Mouse (Mus musculus) thymus, postnatal 4 days (tissue): Measurements from ENCODE around the gene Kdm6b.

Experiments used
- DNase-seq: peaks from one replicate; pipeline ENCODE4 v3.0.0; 2021

Gene Kdm6b

DNA sequence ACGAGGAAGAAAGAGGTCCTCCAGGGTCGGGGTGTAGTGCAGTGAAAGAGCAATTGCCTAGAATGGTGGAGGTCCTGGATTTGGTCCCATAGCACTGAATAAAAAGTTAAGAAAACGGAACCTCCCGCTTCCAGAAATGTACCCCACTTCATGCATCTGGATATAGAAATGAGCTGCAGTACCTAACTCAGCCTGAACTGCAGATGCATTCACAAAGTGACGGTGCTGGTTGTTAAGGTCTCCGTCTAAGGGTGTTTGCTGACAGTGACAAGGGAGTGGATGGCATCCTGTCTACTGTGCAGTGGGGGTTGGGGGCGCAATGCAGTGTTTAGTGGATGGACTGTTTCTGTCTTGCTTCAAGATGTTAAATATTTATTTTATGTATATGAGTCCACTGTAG lies 26.7 kb downstream of the Kdm6b start:
- no peak for DNase-seq

DNA sequence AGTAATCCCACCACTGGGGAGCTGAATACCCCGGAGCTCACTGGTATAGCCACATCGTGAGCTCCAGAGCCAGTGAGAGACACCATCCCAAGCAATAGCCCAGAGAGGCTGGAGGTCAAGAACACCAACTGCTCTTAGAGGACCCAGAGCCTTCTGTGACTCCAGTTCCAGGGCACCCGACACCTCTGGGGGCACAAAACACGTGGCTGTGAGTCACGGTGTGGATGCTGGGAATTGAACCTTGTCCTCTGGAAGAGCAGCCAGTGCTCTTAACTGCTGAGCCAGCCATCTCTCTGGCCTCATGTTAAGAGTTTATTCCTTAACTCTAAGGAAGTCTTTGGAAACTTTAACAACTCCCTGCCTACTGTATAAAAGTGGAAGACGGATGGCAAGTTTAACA lies 28.5 kb downstream of the Kdm6b start:
- no peak for DNase-seq

DNA sequence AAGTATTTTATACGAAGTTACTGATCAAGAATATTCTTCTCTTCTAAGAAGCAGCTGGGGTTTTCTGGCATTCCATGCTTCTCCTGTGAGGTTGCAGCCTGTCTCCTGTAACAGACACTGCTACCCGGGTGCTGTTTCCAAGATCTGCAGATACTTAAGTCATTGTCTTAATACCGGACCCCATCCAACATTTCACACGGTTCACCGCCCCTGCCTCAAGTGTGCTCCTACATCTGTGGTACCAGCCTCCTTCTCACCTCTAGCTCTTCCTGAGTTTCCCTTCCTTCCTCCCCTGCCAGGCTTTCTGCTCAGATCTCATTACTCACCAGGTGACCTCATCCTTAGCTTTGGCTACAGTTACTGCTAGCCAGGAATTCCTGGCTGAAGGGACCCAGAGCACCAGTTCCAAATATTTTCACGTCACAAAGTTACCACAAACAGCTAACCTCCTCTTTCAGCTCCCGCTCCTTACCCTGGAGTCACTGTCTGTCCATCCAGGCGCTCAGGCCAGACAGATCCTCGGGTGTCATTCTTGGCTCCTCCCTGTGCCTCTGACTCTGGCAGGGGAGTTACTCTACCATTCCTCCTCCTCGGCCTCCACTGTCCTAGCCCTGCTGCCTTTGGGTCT lies 30.9 kb downstream of the Kdm6b start:
- DNase-seq: no peak

DNA sequence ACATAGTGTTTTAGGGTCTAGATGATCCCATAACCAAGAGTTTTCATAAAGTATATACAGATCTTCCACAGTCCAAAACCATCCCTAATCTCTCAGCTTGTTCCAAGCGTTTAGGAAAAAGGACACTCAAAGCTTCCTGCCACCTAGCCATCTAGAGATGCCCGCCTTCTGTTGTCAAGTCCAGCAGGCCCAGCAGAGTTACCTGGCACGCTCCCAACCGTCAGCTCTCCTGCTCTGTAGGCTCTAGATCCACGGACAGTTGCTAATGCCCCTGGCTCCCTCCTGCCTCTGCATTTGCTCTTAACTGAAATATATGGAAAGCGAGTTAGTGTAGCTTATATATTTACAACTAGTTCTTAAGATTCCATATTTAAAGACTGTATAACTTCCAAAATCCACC lies 32.1 kb downstream of the Kdm6b start:
- DNase-seq: no peak

DNA sequence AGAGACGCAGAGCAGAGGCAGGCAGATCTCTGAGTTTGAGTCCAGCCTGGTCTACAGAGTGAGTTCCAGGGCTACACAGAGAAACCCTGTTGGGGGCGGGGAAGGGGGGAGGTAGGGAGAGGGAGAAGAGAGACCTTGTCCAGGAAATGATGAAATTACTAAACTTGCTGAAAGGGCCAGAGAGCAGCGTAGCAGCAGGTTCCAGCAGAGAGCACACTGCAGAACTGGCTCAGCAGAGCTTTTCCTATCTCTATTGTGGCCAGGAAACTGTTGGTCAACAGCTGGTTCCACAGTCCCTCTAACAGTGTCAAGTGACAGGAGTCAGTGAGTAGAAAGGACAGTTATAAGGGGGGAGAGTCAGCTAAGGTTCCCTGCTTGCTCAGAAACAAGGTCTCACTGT lies 33.9 kb downstream of the Kdm6b start:
- DNase-seq: no peak

DNA sequence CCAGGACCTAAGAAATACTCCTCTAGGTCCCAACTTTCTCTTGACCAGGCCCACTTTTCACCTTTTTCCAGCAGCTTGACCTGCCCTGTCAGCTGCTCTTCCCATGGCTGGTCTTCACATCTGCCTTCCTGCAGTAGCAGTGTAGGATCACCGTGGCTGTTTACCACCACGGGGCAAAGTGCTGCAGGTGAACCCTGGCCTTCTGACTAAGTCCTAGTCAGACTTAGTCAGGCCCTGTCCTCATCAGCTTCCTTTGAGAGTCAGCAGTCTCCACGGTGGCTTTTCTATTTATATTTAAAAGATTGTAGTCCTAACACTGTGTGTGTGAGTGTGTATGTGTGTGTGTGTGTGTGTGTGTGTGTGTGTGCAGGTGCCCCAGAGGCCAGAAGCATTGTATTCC lies 35.7 kb downstream of the Kdm6b start:
- DNase-seq: no peak

DNA sequence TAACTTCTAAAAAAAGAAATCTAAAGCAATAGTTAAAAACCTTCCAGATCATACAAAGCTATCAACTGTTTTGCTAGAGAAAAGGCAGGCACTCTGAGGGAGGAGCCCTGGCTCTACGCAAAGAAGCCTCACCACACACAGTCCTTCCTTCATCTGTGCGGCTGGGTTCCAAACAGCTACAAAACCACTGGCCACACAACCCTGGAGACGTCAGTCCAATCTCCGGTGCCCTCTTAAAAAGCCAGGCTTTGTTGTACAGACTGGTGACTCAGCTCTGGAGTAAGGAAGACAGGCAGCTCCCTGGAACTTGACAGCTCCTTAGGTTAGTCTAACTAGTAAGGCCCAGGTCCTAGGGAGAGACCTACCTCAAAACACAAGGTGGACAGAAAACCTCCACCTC lies 37.8 kb downstream of the Kdm6b start:
- DNase-seq: no peak

DNA sequence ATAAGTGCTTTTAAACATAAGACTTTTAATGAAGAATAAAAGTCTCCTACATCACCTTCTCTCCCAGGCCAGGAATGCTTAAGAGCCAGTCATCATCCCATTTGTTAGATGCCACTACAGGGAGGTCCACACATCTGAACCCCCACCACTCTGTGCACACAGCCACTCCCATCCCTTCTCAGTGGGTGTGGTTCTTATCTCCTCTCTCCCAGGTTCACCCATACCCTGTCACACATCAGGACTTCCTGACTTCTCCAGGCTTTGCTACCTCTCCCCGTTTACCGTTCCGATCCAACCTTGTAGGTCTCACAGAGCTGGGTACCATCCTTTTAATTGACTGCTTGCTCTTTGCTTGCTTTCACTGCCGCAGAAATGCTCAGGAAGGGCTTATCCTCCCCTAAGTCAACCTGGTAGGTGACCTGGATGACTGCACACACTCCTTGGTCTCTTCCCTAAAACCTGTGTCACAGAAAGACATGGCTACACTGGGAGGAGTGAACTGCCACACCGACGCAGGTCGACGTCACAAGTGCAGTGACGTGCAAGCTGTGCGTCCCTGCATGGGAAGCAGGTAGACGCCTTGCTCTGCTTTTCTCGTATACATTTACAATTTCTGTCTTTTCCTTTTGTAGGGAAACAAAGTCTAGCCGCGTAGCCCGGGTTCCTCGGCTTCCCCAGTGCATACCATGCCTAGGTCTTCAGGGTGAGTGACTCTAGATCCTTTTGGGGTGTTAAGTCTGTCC lies 40.1 kb downstream of the Kdm6b start:
- no peak for DNase-seq

DNA sequence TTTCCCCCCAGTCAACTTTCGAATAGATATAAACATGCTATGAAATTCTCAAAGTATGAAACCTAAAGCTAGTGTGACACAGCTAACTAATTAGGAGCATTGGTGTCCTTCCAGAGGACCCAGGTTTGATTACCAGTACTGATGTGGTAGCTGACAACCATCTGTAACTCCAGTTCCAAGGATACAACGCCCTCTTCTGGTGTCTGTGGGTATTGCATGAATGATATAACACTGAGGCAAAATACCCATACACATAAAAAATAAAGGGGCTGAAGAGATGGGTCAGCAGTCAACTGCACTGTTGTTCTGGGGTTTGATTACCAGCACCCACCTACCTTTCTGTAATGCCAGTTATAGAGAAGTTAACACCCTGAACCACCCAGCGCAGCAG lies 40.7 kb downstream of the Kdm6b start:
- DNase-seq: peak; percentile 32

DNA sequence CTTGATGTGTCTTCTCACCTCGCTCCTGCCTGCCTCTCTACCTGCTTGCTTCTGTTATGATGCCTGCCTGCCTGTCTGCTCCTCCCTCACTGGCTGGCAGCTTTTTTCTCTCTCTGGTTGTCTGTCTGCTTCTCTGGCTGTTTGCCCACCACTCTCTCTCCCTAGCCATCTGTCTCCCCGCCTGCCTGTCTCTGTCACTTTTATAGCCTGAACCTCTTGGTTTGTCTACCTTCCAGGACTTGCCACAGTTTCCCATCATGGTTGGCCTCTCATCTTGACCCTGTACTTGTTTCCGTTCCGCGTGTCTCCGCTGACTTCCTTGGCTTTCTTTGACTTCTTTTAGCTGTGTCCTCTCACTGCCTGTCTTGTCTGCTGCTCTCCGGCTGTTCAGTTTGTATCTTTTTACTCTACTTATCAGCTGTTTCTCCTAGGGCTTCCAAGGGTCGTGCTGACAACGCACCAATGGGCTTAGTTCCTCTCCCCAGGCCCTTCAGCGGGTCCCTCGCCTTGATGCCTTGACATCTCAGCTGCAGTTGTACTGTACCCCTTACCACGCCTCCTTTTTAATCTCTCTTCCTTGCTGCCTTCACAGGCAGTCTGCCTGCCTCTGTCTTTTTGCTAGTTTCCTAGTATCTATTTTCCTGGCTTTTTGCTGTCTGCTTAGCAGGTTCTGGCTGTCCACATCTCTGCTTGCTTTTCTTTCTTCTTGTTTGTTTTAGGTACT lies 41.3 kb downstream of the Kdm6b start:
- DNase-seq: peak; percentile 15

DNA sequence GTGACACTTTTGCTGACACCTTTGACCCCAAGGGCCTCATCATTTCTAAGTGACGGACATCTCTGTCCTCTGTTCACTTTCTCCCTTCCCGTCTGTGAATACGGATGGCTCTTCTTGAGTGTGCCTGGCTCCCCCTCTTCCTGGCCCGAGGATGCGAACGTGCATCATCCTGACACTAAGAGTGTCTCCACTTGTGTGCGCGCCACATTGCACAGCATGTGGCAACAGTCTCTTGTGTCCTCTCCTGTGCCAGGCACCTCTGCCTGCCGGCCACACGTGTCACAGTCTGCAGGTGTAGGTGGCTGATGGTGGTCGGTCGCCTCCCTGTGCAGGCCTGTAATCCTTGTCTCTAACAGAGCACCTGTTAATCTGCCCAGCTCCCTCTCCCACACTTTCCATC lies 41.9 kb downstream of the Kdm6b start:
- no peak for DNase-seq

DNA sequence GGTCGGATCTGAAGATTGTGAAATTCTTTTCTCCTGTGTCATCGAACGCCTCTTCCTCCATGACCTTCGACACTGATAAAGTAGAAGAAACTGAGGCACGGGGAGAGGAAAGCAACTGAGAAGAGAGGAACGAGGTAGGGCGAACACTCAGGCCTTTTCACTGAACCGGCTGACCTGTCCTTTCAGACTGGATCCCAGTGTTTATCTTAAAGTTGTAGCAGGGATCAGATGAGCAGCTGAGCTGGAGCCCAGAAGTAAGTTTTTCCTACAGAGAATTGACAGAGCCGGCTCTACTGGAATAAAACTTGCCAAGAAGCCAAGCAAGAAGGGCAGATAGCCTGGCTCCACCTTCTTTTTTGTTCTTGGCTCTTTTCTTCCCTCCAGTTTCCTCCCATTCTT lies 42.7 kb downstream of the Kdm6b start:
- DNase-seq: no peak

DNA sequence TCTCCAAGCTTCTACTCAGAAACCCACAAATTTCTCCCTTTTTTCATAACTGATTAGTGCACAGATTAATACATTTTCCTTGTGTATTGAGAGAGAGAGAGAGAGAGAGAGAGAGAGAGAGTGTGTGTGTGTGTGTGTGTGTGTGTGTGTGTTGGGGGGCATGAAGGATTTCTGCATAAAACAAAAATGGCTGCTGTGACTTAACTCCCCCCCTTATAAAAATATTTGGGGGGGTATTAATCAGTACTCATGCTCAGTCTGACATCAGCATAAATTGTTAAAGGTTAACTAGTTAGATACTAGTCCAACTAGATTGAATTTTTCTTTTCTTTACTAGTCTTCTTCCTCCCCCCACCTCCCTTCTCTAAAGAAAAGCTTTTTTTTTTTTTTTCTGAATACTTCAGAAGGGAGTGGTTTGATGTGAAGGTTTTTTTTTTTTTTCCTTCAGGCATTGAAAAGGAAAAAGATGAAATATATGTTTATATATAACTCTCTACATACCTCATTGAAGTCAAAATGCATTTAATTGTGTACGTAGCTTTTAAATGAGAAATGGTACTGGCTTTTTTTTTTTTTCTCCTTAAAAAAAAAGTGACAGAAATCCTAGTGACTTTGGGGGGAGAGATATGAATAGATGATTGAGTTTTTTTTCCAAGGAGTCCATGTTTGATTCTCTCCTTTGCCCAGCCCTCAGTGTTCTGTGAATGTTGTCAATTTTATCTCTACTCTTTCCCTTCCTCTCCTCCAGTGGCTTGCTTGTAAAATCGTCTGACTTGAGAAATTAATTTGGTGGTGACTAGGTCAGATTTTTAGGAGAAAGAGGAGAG lies 43.3 kb downstream of the Kdm6b start:
- DNase-seq: no peak

DNA sequence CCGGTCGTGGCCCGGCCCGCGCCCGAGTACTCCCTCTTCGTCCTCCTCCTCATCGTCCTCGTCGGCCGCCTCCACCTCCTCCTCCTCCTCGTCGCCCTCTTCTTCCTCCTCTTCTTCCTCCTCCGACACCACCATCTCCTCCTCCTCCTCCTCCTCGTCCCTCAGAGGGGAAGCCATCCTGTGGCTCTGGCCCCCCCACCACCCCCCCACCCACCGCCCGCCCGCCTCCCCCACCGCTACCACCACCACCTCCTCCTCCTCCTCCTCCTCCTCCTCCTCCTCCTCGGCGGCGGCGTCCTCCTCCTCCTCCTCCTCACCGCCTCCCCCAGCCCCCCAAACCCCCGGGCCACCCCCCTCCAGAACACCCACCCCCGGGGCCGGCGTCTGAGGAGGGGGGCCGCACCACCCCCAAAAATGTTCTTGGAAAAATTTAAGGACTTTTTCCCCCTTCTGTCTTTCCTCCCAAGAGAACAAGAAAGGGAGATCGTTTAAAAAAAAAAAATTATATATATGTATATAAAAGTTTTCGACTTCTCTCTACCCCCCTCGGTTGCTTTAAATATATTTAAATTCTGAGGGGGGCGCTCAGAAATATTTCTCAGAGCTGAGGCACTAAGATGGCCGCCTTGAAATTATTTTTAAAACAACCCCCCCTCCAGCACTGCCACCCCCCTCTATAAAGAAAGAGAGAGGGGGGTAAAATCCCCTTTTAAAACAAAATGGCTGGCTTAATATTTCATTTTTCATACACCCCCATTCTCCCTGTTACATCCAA lies 44.1 kb downstream of the Kdm6b start, which contains the start of gene Chd3:
Chd3 (minus strand) TSS at position 192 of the 775 bp plus-strand sequence.
- DNase-seq: peak; percentile 44

DNA sequence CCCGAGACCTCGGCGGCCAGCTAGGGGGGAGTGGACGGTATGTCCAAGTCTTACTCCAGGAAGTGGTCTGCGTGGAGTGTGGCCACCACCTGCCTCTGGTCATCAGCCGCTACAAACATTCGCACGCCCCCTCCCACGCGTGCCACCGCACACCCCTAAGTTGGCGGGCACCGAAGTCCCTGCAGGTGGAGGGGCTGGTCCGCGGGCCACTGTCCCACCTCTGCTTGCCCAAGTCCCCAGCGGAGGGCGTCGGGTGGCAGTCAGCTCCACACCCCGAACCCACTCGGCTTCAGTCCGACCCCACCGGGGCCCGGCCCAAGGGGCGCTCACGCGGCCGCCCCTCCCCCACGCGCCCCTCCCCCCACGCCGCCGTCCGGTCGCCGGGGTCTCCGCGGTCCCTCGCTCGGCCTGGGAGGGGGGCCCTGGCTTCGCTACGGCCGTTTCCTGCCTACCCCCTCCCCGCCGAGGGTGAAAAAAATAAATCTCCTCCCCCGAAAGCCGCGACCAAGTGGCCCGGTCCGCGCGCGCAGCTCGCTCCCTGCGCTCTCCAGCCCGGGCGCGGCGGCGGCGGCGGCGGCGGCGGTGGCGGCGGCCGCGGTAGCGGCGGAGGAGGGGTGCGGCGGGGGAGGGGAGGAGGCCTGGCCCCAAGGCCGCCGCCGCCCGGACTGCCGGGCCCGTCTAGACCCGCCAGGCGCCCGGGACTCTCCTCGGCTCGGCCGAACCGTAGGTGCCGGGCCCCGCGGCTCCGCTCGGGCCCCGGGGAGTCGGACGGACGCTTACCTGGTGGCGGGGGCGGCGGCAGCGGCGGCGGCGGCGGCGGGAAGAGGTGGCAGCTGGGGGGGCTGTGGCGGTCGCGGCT lies 44.9 kb downstream of the Kdm6b start:
- DNase-seq: peak; percentile 67

DNA sequence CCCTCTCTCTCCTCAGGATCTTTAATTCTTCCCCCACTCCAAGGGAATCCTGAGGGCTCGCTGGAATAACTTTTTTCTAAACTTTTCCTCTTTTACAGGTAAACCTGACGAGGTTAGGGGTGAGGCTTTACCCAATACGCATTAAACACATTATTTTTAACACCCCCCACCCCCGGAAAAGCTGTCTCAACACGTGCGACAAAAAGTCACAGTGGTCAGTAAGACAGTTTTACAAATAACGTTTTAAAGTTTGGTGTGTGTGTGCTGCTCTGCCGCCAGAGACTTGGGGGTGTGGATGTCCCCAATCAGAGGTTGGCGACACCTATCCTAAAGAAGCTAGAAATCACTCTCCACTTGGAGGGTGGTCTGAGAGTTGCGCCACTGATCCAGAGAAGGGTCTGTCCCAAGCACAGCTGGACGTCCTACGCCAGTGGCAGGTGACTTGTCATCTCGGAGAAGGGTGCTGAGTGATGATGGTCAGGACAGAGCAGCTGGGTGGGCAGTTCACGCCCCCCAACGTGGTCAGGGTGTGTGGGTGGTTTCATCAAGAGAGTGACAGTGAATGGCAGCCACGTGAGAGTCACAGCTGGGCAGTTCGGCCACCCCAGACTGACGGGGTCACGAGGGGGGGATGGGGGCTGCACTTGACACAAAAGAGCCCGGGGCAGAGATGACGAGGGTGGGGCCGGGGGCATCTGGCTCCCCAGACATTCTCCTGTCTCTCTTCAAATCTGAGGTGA lies 45.7 kb downstream of the Kdm6b start:
- no peak for DNase-seq

DNA sequence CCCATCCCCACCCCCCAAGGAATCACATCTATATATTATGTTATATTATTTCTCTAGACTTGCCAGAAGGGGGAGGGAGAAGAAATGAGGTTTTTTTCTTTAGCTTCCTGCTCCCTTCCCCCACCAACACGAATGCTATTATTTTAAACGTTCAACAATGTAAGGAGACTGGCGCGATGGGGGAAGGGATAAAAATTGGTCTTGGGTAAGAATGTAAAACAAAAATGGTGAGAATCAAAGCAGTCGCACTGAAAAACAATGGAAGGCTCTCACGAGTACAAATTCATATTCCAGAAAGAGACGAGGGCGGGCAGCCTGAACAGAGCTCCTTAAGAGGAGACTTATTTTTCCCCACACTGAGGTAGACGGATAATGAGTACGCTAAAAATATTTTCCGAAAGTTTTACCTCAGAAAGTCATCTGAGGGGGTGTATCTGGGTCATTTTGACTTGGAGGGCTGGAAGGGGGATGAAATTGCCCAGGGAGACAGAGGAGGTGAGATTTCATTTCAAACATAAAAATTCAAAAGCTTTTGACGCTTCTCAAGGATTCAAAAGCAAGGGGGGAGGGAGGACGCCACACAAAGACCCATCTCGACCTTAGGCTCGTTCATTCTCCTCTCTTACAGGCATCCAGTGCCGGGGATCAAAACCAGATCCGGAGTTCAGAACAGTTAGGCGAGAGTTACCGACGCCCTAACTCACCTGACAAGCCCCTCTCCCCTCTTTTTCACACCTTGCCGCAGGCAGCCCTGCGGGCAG lies 46.4 kb downstream of the Kdm6b start:
- DNase-seq: peak; percentile 42

DNA sequence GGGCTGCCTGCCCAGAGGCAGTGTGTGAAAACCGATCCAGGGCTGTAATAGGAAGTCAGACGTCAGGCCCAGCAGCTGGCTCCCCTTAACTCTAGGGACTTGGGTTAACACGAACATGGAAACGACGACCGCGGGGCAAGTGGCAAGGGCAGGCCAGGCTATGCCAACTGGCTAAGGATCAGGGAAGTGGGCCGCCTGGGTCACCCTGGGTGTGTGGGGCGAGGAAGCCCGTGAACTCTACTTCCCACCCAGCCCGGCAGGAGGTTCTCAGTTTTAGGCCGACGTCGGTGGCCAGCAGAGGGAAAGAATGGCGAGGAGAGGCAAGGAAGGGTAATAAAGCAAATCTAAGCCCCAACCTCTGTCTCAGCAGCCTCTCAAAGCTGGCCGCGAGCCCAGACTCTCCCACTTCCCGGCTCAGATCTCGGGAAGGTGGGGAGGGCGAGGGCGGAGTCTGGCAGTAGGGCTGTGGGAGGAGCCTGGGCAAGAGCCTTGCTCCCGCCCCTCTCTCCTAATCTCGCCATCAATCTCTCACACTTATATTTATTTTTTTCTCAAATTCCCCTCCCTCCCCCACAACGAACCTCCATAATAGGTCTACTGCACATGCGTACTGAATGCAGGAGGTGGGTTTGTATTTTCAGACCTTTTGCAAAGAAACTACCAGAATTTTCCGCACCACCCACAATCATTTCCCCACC lies 47.2 kb downstream of the Kdm6b start:
- peak; percentile 84 for DNase-seq

DNA sequence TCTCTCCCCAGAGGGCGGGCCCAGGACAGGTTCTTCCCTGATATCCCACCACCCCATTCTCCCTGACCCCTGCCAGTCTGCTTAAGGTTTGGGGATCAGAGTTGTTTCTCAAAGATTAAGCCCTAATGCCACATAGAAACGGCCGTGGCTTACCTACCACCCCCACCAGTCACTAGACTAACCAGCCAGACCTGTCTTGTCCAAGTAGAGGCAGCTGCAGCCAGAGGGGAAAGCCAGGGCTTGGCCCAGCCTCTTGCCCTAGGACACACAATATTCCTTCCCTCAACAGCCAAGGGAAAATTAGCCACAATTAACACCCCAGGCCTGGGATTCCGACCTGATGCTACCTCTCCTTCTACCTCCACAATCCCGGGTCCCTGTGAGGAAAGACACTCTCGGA lies 47.8 kb downstream of the Kdm6b start:
- no peak for DNase-seq
